Mouse (Mus musculus) lung, postnatal 10 days (tissue): ENCODE data around the gene Fndc4.

Experiments
- DNase-seq: peaks from one replicate; pipeline ENCODE4 v3.0.0; 2021

Fndc4 gene

GRCm38 (mm10) chr5:31295606-31296141 lies at the start of gene Fndc4:
Gene Fndc4, minus strand, starts transcription at chr5:31296080.
- peak; percentile 43 for DNase-seq

GRCm38 (mm10) chr5:31328255-31328654 lies 32.4 kb upstream of the Fndc4 start:
- peak; percentile 75 for DNase-seq

- DNase-seq, result no peak
These were observed 31.0 kb upstream of the Fndc4 start for GRCm38 (mm10) chr5:31326850-31327249.

DNA sequence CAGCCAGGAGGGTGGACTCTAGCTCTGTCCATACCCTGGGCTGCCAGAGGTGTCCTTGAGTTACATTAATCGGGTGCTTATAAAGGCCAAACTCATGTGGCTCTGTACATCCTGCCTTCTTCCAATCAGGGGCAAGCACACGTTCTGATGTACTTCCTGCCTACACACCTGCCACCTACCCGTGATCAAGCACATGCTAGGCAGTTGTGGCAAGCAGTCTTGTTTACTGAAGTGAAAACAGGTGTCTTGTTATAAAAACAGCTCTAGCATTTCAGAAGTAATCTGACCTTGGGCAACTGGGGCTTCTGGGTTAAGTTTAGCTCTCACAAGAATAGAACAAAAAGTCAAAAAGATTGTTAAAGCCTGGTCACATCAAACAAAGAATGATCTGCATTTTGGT lies 28.2 kb upstream of the Fndc4 start:
- no peak for DNase-seq

DNA sequence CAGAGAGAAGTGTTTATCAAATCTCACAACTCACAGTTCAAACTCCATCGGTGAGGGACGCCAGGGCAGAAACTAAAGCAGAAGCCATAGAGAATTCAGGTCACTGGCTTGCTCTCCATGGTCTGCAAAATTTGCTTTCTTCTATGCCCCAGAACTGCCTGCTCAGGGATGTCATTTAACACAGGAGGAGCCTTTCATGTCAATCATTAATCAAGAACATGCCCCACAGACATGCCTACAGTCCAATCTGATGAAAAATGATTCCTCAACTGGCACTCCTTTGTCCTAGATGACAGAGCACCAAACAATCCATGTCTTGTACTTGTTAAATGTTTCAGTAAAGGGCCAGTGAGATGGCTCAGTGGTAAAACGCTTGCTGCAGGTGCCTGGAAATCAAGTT lies 26.9 kb upstream of the Fndc4 start:
- no peak for DNase-seq

- DNase-seq, result no peak
These were observed 16.9 kb upstream of the Fndc4 start for GRCm38 (mm10) chr5:31312806-31313205.

DNA sequence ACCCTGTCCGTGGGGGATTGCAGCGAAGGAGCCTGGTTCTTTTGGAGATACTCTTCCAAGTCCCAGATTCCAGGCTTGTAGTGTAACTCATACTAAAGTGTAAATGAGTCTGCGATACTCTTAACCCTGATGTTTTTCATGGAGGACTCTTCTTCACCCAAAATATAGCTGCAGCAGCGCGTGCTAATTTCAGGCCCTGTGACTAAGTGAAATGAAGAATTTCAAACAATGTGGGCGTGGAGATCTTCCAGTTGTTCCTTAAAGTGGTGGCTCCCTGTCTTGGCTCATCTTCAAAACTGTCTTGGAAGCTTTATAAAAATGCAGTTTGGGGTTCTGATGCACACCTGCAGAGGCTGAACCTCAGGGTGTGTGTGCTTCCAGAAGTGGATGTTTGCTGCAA lies 7.2 kb upstream of the Fndc4 start:
- DNase-seq, result no peak

- no peak for DNase-seq
These were observed 6.0 kb upstream of the Fndc4 start for GRCm38 (mm10) chr5:31301866-31302265.

DNA sequence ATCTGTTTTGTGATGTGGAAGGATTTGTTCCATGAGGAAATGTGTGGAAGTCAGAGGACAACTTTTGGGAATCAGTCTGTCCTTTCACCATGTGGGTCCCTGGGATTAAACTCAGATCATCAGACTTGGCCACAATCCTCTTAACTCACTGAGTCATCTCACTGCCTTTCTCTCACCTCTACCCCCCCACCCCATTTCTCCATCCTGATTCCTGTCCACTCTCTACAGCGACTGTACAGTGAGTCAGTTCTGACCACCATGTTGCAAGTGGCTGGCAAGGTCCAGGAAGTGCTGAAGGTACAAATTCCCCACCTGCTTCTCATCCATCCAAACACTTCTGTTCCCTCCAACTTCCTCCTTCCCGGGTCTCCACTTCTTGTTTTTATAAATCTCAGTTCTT lies 2.6 kb upstream of the Fndc4 start:
- DNase-seq, result no peak

GRCm38 (mm10) chr5:31297981-31298380 lies 2.1 kb upstream of the Fndc4 start:
- no peak for DNase-seq

DNA sequence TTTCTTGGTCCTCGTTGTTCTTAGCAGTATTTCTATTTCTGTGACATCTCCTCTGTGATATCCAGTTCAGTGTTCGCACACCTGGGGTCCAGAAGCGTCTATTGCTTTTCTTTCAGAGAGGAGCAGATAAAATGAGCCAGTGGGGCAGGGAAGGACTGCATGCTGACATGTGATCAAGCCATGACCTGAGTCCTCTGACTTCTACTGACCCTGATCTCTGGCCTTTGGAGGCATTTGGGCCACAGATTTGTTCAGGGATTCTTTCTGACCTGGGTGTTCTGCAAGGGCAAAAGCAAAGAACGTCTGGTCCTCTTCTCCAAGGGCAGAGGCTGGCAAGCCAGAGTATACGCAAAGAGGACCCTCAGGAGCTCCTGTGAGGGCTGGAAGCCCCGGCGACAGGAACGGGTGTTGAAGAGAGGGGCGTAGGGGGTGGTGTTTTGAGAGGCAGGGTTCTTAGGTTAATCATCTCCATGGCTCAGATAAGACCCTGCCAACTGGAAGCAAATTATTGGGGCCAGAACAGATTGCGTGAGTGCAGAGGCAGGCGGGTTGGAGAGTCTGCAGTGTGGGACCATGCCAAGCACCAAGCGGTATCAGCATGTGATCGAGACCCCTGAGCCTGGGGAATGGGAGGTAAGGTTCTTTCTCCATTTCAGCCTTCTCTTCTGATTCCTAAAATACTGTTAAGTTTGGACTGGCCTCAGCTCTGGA lies 1.3 kb upstream of the Fndc4 start, which contains the start of gene Gckr:
TSS of gene Gckr (plus strand) at position 397 of the 711 bp plus-strand sequence.
- DNase-seq, result no peak

DNA sequence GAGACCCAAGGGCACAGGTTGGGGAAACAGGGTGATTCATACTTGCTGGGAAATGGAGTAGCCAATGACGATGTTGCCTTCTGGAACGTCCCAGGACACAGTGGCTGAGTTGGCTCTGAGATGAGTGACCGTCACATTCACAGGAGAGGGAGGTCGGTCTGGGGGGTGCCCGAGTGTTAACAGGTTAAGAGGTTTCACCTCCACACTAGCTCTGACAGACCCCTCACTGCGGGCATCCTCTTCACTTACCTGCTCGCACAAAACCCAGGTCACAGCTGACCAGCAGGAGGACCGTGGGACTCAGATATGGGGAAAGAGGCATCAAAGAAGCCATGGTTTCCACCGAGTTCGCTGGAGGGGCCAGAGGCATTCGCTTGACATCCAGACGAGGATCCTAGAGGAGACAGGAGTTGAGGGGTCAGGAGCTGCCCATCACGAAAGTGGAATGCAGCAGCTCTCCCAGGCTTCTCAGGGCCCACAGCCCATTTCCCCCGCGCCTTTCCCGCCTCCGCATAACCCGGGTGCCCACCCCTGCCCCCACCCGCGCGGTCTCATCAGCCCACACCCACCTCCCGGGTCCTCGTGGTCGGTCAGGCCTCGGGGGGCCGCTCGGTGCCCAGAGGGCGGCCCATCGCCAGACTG lies 795 bp downstream of the Fndc4 start:
- no peak for DNase-seq

DNA sequence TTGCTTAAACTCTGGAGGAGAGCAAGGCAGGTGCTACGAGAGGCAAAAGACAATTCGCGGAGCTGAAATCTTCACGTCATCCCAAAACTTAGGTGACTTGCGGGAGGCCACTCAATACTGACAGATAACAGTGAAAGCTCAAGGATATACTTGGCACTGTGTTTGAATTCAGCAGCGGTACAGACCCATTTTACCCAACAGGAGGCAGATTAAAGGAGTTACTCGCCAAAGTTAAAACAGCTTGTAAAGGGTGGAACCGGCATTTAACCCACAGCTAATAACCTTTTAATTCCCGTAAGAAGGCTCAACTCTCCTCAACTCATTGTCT lies 4.6 kb downstream of the Fndc4 start:
- no peak for DNase-seq

DNA sequence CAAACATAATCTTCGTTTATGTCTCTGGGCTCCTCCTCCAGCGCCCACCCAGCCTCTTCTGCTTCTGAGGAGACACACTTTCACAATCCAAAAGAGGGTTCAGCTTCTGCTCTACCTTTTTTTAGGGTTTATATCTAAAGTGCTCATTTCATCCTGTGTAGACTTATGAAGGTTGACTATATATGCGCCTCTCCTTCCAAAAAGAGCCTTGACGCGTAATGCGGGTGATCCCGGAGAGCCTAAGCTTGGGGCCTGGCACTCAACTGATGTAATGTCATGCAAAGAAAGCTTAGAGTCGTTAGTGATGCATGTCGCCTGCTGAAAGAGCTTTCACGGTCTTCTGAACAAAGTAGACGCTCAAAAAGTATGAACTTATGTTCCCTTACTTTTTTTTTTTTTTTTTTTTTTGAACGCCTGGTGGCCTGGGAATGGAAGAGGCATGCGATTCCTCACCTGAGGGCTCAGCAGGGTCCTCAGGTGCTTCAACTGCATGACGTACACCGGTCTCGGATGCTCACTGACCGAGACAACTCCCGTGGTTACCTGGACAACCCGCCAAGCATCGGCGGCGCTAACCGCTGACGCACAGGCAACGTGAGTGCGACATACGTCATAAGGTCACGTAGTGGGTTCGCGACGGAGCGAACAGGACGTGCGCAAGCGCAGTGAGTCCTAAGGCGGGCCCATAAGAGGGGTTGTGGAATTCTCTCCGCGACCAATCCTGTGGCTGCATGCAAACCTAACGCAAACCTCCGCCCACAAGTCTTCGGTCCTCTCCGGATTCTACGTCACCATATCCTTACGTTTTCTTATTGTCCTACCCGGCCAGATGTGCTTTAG lies 5.1 kb downstream of the Fndc4 start, which contains the start of gene Ift172:
TSS of gene Ift172 (minus strand) at position 596 of the 840 bp plus-strand sequence.
- peak; percentile 98 for DNase-seq

GRCm38 (mm10) chr5:31289626-31290230 lies 6.2 kb downstream of the Fndc4 start:
- no peak for DNase-seq

DNA sequence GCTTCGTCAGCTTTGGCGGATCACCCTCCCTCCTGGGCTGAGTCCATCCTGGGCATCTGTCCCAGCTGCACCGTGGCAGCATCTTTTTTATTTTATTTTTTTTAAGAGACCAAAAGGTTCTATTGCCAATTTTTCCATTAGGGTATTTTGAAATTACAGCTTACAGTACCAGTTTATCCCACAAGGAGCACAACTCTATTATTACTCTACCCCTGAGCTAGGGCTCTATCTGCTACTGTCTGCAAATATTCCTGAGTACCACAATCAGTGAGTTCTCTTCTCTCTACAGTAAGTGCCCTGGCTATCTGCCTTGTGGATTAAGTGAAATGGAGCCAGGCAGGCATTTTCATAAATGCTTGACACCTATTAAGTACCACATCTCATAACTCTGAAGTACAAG lies 7.2 kb downstream of the Fndc4 start:
- no peak for DNase-seq

- no peak for DNase-seq
These were observed 7.7 kb downstream of the Fndc4 start for GRCm38 (mm10) chr5:31288225-31288624.

- no peak for DNase-seq
These were observed 16.5 kb downstream of the Fndc4 start for GRCm38 (mm10) chr5:31279245-31279988.

GRCm38 (mm10) chr5:31273018-31273417 lies 22.9 kb downstream of the Fndc4 start:
- no peak for DNase-seq

GRCm38 (mm10) chr5:31267686-31268085 lies 28.2 kb downstream of the Fndc4 start:
- DNase-seq, result no peak

- no peak for DNase-seq
These were observed 29.8 kb downstream of the Fndc4 start for GRCm38 (mm10) chr5:31266101-31266500.

DNA sequence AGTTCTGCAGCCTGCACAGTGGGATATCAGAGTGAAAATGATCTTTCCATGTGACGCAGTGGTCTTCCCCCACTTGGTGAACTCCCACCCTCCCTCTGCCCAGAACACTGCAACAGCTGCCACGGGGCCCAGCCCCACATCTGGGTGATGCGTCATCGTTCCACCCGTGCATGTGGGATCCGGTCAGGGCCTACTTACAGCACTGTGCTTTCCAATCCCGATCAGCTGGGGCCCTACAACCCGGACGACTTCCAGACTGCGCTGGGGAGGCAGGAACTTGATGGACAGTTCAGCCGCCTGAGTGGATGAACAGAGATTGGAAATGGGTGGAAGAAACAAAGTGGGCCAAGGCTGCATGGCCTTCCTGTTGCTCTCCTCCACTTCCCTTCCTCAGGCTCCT lies 38.3 kb downstream of the Fndc4 start:
- no peak for DNase-seq
